Mouse (Mus musculus): ENCODE data around the gene Fstl4.
"Not testable (repeated sequence)": the region's sequence is repeated elsewhere in the genome, so short reads cannot be mapped to it uniquely, and the experiment has no call there.

Gene Fstl4

DNA sequence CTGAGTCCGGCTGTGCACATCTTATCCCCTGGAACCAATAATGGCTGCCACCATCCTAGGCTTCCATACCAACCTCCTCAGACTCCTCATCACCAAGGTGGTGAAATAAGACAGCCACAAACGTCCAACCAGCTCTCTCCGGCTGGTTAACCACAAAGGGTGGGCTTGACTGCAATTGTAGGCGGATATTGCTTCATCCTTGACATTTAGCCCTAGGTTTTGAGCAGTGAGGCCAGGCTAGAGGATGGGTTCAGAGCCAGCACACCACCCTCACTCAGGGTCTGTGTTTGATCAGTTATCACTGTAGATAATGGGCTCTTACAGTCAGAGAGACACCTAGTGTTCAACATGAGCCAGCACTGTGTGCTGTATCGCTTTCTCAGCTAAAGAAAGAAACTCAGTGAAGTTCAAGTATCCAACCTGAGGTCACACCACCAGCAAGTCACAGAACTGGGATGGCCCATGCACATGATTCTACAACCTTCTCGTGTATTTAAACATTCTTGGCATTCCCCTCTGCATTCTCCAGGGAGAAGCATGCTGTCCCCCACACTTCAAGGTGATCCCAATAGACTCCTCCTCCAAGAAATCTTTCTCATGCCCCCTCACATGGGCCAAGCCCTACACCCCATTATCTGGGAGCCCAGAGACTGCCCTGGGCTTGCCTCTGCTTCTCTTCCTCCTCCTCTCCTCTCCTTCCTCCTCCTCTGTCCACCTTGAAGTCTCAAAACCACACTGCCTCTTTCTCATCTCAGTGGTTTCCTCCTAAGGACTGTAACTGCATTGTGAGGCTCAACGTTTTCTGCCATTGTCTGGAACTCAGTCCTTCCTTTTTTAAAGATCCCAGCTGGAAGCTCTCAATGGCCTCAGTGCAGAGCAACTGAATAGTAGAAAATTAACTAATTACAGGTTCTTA is 314.2 kb downstream of the Fstl4 start:
- in situ Hi-C loops (cut with MboI; ENCODE audit: unreplicated experiment in 2 of 2) = no loop called here

DNA sequence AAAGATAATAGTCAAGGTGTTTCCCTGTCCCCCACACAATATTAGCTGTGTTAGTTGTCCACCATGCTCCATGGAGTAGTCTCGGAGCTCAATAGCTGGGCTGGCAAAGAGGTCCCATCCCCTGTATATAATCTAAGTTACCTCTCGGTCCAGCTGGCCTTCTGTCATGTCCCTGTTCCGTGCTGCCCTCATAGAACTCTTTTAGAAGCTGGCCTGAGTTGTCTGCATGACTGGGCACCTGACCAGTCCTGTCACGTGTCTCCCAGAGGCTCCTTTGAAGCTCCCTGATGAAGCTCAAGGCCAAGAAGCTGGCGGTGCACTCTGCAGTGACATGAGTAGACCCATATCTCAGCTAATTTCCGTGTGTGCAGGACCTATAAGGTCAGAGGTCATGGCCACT is 316.9 kb downstream of the Fstl4 start:
- in situ Hi-C loops (cut with MboI; ENCODE audit: unreplicated experiment in 2 of 2) = no loop called here

GRCm38 (mm10) chr11:53085367-53085766 is 320.9 kb downstream of the Fstl4 start:
- in situ Hi-C loops (cut with MboI; ENCODE audit: unreplicated experiment in 2 of 2) = no loop called here

- in situ Hi-C loops (cut with MboI; ENCODE audit: unreplicated experiment in 2 of 2) = no loop called here
Measured at GRCm38 (mm10) chr11:53085858-53086565, 321.6 kb downstream of the Fstl4 start.

- in situ Hi-C loops (cut with MboI; ENCODE audit: unreplicated experiment in 2 of 2) = not testable (repeated sequence)
Measured at GRCm38 (mm10) chr11:53087896-53088295, 323.5 kb downstream of the Fstl4 start.

DNA sequence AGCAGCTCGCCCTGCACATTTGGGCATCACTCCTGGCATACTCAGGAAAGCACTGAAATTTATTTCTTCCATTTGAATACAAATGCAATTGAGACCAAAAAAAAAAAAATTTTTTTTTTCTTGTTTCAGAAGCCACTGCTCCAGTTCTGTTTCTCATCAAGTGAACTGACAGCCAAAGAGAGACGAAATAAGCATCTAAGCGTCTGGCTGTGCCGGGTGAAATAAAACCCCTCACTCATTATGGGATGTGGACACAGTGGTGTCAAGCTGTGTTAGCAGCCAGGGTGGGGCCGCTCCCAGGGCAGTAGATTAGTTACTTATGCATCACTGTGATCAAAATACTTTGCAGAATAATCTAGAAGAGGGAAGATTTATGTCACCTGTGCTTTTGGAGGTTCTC is 327.2 kb downstream of the Fstl4 start:
- in situ Hi-C loops (cut with MboI; ENCODE audit: unreplicated experiment in 2 of 2) = no loop called here

DNA sequence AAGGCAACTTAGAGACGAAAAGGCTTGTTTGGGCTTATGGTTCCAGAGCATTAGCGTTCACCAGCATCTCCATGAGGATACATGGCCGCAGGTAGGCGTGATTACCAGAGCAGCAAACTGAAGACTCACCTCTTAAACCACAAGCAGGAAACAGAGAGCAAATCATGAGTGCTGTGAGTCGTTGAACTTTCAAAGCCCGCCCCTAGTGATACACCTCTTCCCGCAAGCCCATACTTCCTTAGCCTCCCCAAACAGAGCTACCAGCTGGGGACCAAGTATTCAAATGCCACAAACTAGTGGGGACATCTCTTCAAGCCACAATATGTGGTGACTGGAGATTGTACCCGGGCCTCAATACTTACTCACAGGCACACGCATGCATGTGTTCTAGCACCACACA is 332.4 kb downstream of the Fstl4 start:
- in situ Hi-C loops (cut with MboI; ENCODE audit: unreplicated experiment in 2 of 2) = no loop called here

GRCm38 (mm10) chr11:53097331-53097730 is 332.9 kb downstream of the Fstl4 start:
- in situ Hi-C loops (cut with MboI; ENCODE audit: unreplicated experiment in 2 of 2) = no loop called here

GRCm38 (mm10) chr11:53097870-53098269 is 333.4 kb downstream of the Fstl4 start:
- in situ Hi-C loops (cut with MboI; ENCODE audit: unreplicated experiment in 2 of 2) = no loop called here

- in situ Hi-C loops (cut with MboI; ENCODE audit: unreplicated experiment in 2 of 2) = no loop called here
Measured at GRCm38 (mm10) chr11:53098780-53099198, 334.4 kb downstream of the Fstl4 start.

GRCm38 (mm10) chr11:53099322-53099721 is 334.9 kb downstream of the Fstl4 start:
- in situ Hi-C loops (cut with MboI; ENCODE audit: unreplicated experiment in 2 of 2) = no loop called here

GRCm38 (mm10) chr11:53101732-53102131 is 337.3 kb downstream of the Fstl4 start:
- in situ Hi-C loops (cut with MboI; ENCODE audit: unreplicated experiment in 2 of 2) = no loop called here

DNA sequence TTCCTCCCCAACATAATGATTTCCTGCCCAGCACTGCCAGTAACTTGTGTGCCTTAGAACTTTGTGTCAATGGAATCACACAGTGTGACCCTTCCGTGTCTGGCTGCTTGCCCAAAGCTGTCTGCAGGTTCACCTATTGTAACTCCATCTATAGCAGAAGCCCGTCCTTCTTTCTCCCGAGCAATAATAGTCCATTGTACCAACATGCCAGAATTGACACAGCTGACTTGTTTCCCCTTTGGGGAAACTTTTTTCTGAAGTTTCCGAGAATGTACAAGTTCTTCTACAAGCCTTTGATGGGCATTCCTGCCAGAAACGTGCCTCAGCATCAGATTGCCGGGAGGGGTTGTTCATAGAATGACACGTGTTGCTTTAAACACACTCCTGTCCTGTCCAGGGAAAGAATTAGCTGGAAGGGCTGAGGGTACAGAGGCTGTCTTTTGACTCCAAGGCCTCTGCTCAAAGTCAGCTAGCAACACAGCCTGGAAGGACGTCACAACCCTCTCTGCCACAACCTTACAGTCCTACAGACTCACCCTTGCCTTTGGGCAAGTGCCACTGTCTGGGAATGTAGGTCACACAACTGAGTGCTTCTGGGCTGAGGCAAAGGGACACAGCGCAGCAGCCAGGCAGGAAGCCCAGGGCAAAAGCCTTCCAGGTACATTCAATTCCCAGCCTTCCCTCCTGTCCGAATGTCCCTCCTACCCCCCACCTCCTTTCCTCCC is 339.3 kb downstream of the Fstl4 start:
- in situ Hi-C loops (cut with MboI; ENCODE audit: unreplicated experiment in 2 of 2) = no loop called here

GRCm38 (mm10) chr11:53107706-53108105 is 343.3 kb downstream of the Fstl4 start:
- in situ Hi-C loops (cut with MboI; ENCODE audit: unreplicated experiment in 2 of 2) = no loop called here

DNA sequence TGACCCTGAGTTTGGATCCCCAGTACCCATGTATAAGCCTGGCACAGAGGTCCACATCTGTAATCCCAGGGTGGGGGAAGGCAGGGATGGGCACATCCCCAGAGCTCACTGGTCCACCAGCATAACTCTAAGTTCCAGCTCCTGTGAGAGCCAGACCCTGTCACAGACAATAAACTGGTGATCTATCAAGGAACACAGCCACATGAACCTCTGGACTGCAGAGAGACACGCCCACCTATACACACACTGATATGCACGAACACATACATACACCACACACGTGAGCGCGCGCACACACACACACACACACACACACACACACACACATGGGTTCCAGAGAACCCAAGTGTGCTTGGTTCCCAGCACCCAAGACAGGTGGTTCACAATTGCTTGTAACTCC is 344.4 kb downstream of the Fstl4 start:
- in situ Hi-C loops (cut with MboI; ENCODE audit: unreplicated experiment in 2 of 2) = no loop called here

GRCm38 (mm10) chr11:53109701-53110467 is 345.4 kb downstream of the Fstl4 start:
- in situ Hi-C loops (cut with MboI; ENCODE audit: unreplicated experiment in 2 of 2) = no loop called here

DNA sequence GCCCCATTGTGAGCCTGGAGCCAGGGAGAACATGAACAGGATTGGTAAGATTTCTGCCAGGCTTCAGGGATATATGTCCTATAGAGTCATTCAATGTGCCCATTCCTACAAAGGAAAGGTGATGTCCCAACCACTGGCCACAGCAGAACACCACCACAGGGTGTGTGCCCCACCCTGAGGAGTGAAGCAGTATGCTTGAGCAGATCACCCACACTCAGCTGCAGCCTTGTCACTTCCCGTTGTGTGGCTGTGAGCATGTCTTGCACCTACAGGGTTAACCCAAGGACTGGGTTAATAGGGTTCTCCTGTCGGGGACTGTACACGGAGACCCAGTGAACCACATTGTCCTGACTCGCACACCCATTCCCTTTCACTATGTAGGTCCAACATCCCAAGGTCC is 351.3 kb downstream of the Fstl4 start:
- in situ Hi-C loops (cut with MboI; ENCODE audit: unreplicated experiment in 2 of 2) = no loop called here

GRCm38 (mm10) chr11:53116356-53116755 is 351.9 kb downstream of the Fstl4 start:
- in situ Hi-C loops (cut with MboI; ENCODE audit: unreplicated experiment in 2 of 2) = no loop called here

DNA sequence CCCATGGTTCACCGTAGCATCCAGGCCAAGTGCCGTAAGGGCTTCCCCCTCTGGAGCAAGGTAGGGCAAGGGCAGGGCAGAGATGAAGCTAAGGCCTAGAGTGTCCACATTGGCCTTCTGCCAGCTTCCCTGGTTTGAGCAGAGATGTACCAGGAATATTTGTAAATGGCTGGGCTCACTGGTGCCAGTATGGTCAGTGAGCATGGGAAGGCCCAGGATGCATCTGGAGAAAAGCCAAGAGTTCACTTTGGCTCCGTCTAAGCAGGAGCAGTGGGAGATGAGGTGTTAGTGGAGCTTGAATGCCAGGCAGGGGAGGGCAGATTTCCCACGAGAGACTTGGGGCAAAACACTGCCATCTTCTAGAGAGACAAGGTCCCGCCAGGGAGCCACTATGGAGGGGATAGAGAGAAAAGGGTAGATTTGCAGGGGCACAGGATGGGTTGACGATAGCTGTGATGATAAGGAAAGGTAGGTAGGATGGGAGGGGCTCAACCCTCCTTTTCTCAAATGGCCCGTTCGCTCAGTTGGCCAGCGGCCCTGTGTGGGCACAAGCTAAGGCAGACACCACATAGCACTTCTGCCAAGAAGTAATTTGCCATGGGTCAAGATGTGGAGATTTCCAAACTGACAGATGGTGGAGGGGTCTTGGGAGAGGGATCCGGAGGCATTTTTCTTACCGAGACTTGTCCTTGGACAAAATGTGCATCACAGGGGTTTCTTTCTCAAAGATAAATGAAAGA is 354.0 kb downstream of the Fstl4 start:
- in situ Hi-C loops (cut with MboI; ENCODE audit: unreplicated experiment in 2 of 2) = no loop called here

GRCm38 (mm10) chr11:53119966-53120365 is 355.5 kb downstream of the Fstl4 start:
- in situ Hi-C loops (cut with MboI; ENCODE audit: unreplicated experiment in 2 of 2) = no loop called here
